Mouse (Mus musculus) central nervous system, embryonic 14 days (tissue): ENCODE measurements around the gene Car2. TPM values are rescaled to one million over a fixed set of nuclear protein-coding genes. Genes with fewer than 3 reads are reported as not detected.

Experiments used
- polyA plus RNA-seq: library from polyadenylated mRNA; depleted of rRNA; stranded (reverse); fragments of >200 nt; gene quantifications from 2 replicates; pipeline ENCODE4 v1.2.3, GENCODE M21; 2012; rRNA removed

The Car2 gene
- polyA plus RNA-seq: 21.2 and 21.5 TPM in 2 replicates

GRCm38 (mm10) chr3:14886102-14887098, at the start of gene Car2:
Gene Car2 (plus strand): TSS chr3:14886273.

DNA sequence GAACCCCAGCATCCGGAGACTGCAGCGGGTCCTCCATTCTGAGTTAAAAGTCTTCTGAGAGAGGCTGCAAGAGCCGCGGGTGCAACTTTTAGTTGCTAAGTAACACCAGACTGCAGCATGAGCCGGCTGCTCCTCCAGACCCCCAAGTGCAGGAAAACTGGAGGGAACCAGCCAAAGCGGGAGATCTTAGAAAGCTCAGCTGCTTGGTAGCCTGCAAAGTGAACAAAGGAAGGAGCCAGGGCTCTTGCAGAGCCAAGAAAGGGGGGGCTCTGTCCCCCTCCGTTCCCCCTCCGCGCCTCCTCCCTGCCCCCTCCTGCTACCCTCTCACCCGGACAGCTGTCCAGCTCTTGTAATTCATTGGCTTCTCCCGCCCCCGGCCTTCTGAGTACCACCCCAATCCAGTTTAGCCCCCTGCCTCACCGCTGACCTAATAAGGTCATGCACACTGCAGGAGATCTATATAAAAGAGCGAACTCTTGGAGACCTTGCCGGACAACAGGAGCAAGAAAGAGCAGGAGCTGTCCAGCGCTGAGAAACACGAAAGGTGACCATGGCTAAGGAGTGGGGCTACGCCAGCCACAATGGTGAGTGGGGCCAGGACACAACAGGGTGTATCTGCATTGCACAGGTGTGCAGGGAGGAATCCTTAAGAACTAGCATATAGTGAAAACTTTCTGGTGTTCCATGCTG, 22.9 kb upstream of the Car2 start, which contains the start of gene Car3:
Gene Car3, plus strand, starts transcription at position 491 of the 690 bp plus-strand sequence.

Other genes starting within 250 kb of the Car2 start
- gene Car13, start 244.5 kb upstream of the Car2 start, polyA plus RNA-seq: 1.7 and 3.4 TPM in 2 replicates
- gene Car1, start 77.9 kb upstream of the Car2 start, polyA plus RNA-seq: 0.06 TPM in 1 of 2 replicates, not detected in the other
- 1.8 and 7.0 TPM in 2 replicates for gene Car3, start 22.8 kb upstream of the Car2 start, polyA plus RNA-seq